Mouse (Mus musculus): ENCODE results near the gene Shbg. TPM values are rescaled to one million over a fixed set of nuclear protein-coding genes. Genes with fewer than 3 reads are reported as not detected.
A peak's percentile ranks its signal among the peaks of the same experiment; 100 is the strongest.
"Not testable (repeated sequence)": the region's sequence is repeated elsewhere in the genome, so short reads cannot be mapped to it uniquely, and the experiment has no call there.

The Shbg gene
- total RNA-seq, 1 experiment from 2014 or later = not detected

- no peak for ATAC-seq (ENCODE audit: extremely low read depth, insufficient number of reproducible peaks, low FRiP score, poor library complexity, severe bottlenecking)
Observed at GRCm38 (mm10) chr11:69633128-69633866, 15.6 kb upstream of the Shbg start.

GRCm38 (mm10) chr11:69632284-69633089 lies 14.8 kb upstream of the Shbg start, which contains the start of gene Fxr2:
Gene Fxr2 (plus strand): TSS chr11:69632990.
- peak; percentile 92 for ATAC-seq (ENCODE audit: extremely low read depth, insufficient number of reproducible peaks, low FRiP score, poor library complexity, severe bottlenecking)

GRCm38 (mm10) chr11:69629802-69630201 lies 12.1 kb upstream of the Shbg start:
- ATAC-seq (ENCODE audit: extremely low read depth, insufficient number of reproducible peaks, low FRiP score, poor library complexity, severe bottlenecking) = no peak

- ATAC-seq (ENCODE audit: extremely low read depth, insufficient number of reproducible peaks, low FRiP score, poor library complexity, severe bottlenecking) = peak; percentile 62; the same call in 1 of the 2 replicates
Observed at GRCm38 (mm10) chr11:69628286-69628685, 10.6 kb upstream of the Shbg start.

- not testable (repeated sequence) for ATAC-seq (ENCODE audit: extremely low read depth, insufficient number of reproducible peaks, low FRiP score, poor library complexity, severe bottlenecking)
Observed at GRCm38 (mm10) chr11:69624339-69624738, 6.6 kb upstream of the Shbg start.

GRCm38 (mm10) chr11:69623006-69623405 lies 5.3 kb upstream of the Shbg start:
- no peak for ATAC-seq (ENCODE audit: extremely low read depth, insufficient number of reproducible peaks, low FRiP score, poor library complexity, severe bottlenecking)

GRCm38 (mm10) chr11:69622406-69622805 lies 4.7 kb upstream of the Shbg start:
- no peak for ATAC-seq (ENCODE audit: extremely low read depth, insufficient number of reproducible peaks, low FRiP score, poor library complexity, severe bottlenecking)

GRCm38 (mm10) chr11:69621571-69622268 lies 4.0 kb upstream of the Shbg start, which contains the start of gene Sat2:
Gene Sat2 (plus strand): TSS chr11:69622024.
- ATAC-seq (ENCODE audit: extremely low read depth, insufficient number of reproducible peaks, low FRiP score, poor library complexity, severe bottlenecking) = no peak

GRCm38 (mm10) chr11:69620394-69621081 lies 2.8 kb upstream of the Shbg start:
- ATAC-seq (ENCODE audit: extremely low read depth, insufficient number of reproducible peaks, low FRiP score, poor library complexity, severe bottlenecking) = no peak

- no peak for ATAC-seq (ENCODE audit: extremely low read depth, insufficient number of reproducible peaks, low FRiP score, poor library complexity, severe bottlenecking)
Observed at GRCm38 (mm10) chr11:69616781-69617180, 924 bp downstream of the Shbg start.

- ATAC-seq (ENCODE audit: extremely low read depth, insufficient number of reproducible peaks, low FRiP score, poor library complexity, severe bottlenecking) = not testable (repeated sequence)
Observed at GRCm38 (mm10) chr11:69614257-69614588, 3.5 kb downstream of the Shbg start.

GRCm38 (mm10) chr11:69613553-69614256 lies 4.0 kb downstream of the Shbg start:
- ATAC-seq (ENCODE audit: extremely low read depth, insufficient number of reproducible peaks, low FRiP score, poor library complexity, severe bottlenecking) = no peak

- no peak for ATAC-seq (ENCODE audit: extremely low read depth, insufficient number of reproducible peaks, low FRiP score, poor library complexity, severe bottlenecking)
Observed at GRCm38 (mm10) chr11:69610899-69611298, 6.8 kb downstream of the Shbg start.

GRCm38 (mm10) chr11:69609416-69609815 lies 8.3 kb downstream of the Shbg start:
- ATAC-seq (ENCODE audit: extremely low read depth, insufficient number of reproducible peaks, low FRiP score, poor library complexity, severe bottlenecking) = no peak

- ATAC-seq (ENCODE audit: extremely low read depth, insufficient number of reproducible peaks, low FRiP score, poor library complexity, severe bottlenecking) = no peak
Observed at GRCm38 (mm10) chr11:69608525-69608924, 9.2 kb downstream of the Shbg start.

GRCm38 (mm10) chr11:69606832-69607231 lies 10.9 kb downstream of the Shbg start:
- no peak for ATAC-seq (ENCODE audit: extremely low read depth, insufficient number of reproducible peaks, low FRiP score, poor library complexity, severe bottlenecking)

- ATAC-seq (ENCODE audit: extremely low read depth, insufficient number of reproducible peaks, low FRiP score, poor library complexity, severe bottlenecking) = no peak
Observed at GRCm38 (mm10) chr11:69606491-69606795, 11.3 kb downstream of the Shbg start.

GRCm38 (mm10) chr11:69605726-69606490 lies 11.8 kb downstream of the Shbg start, which contains the start of gene Atp1b2:
Gene Atp1b2 (minus strand): TSS chr11:69605942.
- ATAC-seq (ENCODE audit: extremely low read depth, insufficient number of reproducible peaks, low FRiP score, poor library complexity, severe bottlenecking) = peak; percentile 30; the same call in 1 of the 2 replicates
